Mouse (Mus musculus) heart, embryonic 15.5 days (tissue): Measurements from ENCODE around the gene Myo1e. TPM values are rescaled to one million over a fixed set of nuclear protein-coding genes. Genes with fewer than 3 reads are reported as not detected.

Source experiments
- ATAC-seq: fragments of 200-750 bp; cut with Nextera tagmentation; replicated peaks from 2 replicates; pipeline ENCODE4 v1.8.0; 2017; ENCODE audit warnings: low read depth, moderate TSS enrichment; ENCODE audit not compliant: insufficient number of reproducible peaks, insufficient read depth, low FRiP score
- H3K27ac ChIP-seq: fragments of 300-500 bp; sonication (generic); 2 replicates; pipeline ENCODE4 v1.5.1; 2015; ENCODE audit warnings: mild to moderate bottlenecking, inconsistent platforms
- H3K27me3 ChIP-seq: fragments of 300-500 bp; sonication (generic); 2 replicates; pipeline ENCODE4 v1.6.1; 2015; ENCODE audit warnings: inconsistent platforms
- H3K36me3 ChIP-seq: fragments of 300-500 bp; sonication (generic); 2 replicates; pipeline ENCODE4 v1.6.1; 2015; ENCODE audit warnings: mild to moderate bottlenecking, inconsistent platforms
- H3K4me1 ChIP-seq: fragments of 300-500 bp; sonication (generic); replicated peaks from 2 replicates; pipeline ENCODE4 v1.6.1; 2015; ENCODE audit warnings: inconsistent platforms
- H3K4me2 ChIP-seq: fragments of 300-500 bp; sonication (generic); 2 replicates; pipeline ENCODE4 v1.6.1; 2015; ENCODE audit warnings: inconsistent platforms, mild to moderate bottlenecking, moderate library complexity
- H3K4me3 ChIP-seq: fragments of 300-500 bp; sonication (generic); 2 replicates; pipeline ENCODE4 v1.5.1; 2015; ENCODE audit warnings: mild to moderate bottlenecking, inconsistent platforms
- H3K9ac ChIP-seq: fragments of 300-500 bp; sonication (generic); 2 replicates; pipeline ENCODE4 v1.6.1; 2015; ENCODE audit warnings: mild to moderate bottlenecking, inconsistent platforms
- H3K9me3 ChIP-seq: fragments of 300-500 bp; sonication (generic); replicated peaks from 2 replicates; pipeline ENCODE4 v1.6.1; 2016; ENCODE audit warnings: inconsistent platforms
- WGBS: fragments of 180-500 bp; shearing (Covaris S2); methylation state at CpG from one replicate; pipeline ENCODE4 v1.1.7; 2015; ENCODE audit warnings: mixed read lengths; 5-methylcytosine and 5-hydroxymethylcytosine counted together
- polyA plus RNA-seq: library from polyadenylated mRNA; unstranded; fragments of >200 nt; fragmentation: Nextera tagmentation; extraction: Ambion mirVana; gene quantifications from 2 replicates; pipeline ENCODE4 v1.2.1, GENCODE M21; 2015

Gene Myo1e
- polyA plus RNA-seq, 1 experiment from 2014 or later: 11.8 TPM

DNA sequence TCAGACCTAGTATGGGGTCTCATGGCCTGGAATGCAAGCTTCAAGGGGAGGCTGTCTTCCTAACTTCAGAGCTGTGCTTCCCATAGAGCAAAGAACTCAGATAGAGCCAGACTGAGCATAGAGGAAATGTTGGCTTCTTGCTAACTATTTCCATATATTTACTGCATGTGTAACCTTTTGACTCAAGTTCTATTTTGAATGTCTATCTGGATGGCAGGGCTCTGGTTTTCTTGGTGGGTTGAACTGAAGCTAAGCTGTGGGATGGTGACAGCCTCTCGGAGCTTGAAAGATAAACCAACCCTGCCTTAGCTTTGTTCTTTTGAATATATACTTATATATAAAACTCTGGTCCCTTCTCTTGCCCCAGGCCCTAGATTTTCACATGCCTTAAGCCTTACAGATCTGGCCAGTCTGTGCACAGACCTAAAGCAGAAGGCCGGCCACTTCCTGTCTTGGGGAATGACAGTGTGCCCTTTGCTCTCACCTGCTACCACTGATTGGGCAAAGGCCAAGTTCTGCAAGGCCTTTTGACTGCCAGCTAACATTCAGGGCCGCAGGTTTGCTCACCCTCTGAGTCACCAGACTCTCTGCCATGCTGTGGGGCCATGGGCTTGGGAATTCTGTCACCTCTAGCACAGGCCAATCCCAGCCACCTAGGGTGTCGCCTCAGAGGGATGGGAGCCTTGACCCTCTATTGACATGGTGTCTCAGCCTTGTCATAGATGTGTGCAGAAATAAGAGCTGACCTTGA, 35.1 kb downstream of the Myo1e start:
- peak; percentile 27; the same call in 1 of the 2 replicates for ATAC-seq
- WGBS: 66% methylated on average over 4 of the region's 4 CpGs
- no peaks in the 10 kb centered on the region for H3K36me3 ChIP-seq
- H3K4me3 ChIP-seq: no peak overlapping the region
- no peaks in the 10 kb centered on the region for H3K27me3 ChIP-seq
- no peak overlapping the region for H3K9ac ChIP-seq
- H3K4me2 ChIP-seq: no peak overlapping the region
- peaks cover 28% of the 10 kb centered on the region for H3K4me1 ChIP-seq
- peak overlapping the region; percentile 62 for H3K27ac ChIP-seq
- H3K9me3 ChIP-seq: no peaks in the 10 kb centered on the region

DNA sequence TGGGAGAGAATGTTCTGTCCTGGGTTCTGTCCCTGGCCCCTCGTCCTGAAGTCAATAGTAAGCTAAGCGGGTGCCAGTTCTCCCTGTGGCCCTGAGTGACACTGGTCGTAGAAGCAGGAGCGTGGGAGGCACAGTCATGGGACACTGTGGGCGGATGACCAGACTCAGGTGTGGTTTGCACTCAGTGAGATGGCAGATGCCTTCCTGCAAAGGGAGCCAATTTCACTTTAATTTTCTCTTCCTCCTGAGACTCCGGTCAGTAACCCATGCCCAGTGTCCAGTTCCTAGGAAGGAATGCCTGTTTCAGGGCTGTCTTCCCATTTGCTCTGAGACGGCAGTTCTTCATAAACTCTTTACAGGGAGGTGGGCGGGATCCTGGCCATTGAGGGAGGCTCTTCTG, 36.1 kb downstream of the Myo1e start:
- WGBS: 71% methylated on average over 8 of the region's 8 CpGs
- Histone ChIP-seq H3K9me3 (no peaks in the 10 kb centered on the region), H3K27ac (no peak overlapping the region), H3K27me3 (no peaks in the 10 kb centered on the region), H3K4me3 (no peak overlapping the region), H3K9ac (no peak overlapping the region), H3K4me1 (peaks cover 23% of the 10 kb centered on the region), H3K4me2 (no peak overlapping the region), H3K36me3 (no peaks in the 10 kb centered on the region)
- ATAC-seq: no peak

DNA sequence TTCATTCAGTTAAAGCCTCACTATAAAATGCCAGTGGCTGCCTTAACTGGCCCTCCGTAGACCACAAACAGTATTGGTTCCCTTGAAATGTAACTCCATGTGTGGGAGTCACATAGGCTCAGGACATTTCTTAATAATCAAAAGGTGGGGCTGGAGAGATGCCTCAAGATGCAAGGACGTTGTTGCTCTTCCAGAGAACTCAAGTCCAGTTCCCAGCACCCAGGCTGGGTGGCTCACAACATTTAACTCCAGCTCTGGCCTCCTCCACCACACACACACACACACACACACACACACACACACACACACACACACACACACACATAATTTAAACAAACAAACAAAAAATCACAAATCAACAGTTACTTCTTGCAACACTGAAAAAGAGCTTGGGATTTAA, 36.6 kb downstream of the Myo1e start:
- WGBS: 75% methylated on average over 2 of the region's 2 CpGs
- Histone ChIP-seq H3K4me3 (no peak overlapping the region), H3K27me3 (no peaks in the 10 kb centered on the region), H3K27ac (no peak overlapping the region), H3K9me3 (no peaks in the 10 kb centered on the region), H3K4me2 (no peak overlapping the region), H3K9ac (no peak overlapping the region), H3K36me3 (no peaks in the 10 kb centered on the region), H3K4me1 (peaks cover 23% of the 10 kb centered on the region)
- no peak for ATAC-seq

DNA sequence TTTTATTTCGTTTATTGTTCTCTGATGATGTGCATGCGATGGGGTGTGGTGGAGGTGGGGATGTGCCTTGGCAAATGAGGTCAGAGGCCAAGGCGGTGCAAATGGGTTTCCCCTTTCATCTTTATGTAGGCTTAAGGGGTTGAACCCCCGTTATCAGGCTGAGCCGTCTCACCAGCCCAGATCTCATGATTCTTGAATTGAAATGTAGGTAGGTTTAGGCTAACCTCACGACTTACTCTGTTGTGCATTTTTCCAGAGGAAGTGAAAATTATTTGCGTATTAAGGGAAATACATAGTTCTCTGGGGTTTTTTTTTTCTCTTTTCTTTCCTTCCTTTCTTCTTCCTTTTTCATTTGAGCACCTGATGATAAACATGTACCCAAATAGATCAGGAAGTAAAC, 37.0 kb downstream of the Myo1e start:
- Histone ChIP-seq H3K27ac (no peak overlapping the region), H3K27me3 (no peaks in the 10 kb centered on the region), H3K9me3 (no peaks in the 10 kb centered on the region), H3K4me3 (no peak overlapping the region), H3K36me3 (no peaks in the 10 kb centered on the region), H3K4me2 (no peak overlapping the region), H3K9ac (no peak overlapping the region), H3K4me1 (peaks cover 25% of the 10 kb centered on the region)
- 79% methylated on average over 7 of the region's 7 CpGs for WGBS
- ATAC-seq: no peak

DNA sequence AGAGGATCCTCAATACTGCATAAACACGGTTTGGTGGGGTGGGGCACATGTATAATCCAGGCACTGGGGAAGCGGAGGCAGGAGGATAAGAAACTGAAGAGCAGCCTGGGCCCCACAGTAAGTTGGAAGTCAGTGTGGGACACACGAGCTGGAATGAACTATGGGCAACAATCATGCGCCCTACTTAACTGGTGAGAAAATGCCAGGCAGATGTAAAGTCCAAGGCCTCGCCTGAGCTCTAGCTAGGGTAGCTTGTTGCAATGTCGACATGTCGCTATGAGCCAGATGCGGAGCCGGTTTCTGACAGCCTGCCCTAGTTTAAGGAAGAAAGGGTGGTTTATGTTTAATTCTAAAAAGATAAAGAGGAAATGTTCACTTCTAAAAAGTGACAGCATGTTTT, 37.9 kb downstream of the Myo1e start:
- 87% methylated on average over 9 of the region's 9 CpGs for WGBS

DNA sequence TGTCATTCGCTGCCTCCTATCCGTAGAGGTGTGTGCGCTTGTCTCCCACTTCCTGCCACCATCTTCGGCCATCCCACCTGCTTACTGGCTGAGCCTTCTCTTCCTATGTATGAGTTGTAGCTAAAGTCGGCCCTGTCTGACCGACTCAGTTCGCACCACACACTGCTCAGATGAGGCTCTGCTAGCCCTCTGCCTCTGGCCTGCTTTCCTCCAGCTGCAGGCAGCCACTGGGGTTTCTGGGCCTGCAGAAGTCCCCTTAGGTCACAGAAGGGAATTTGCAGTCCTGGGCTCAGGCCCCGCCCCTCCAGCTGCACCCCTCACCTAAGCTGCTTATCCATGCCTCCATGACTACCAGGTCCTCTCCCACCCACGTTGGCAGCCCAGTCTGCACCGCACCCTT, 39.3 kb downstream of the Myo1e start:
- Histone ChIP-seq H3K27me3 (no peaks in the 10 kb centered on the region), H3K9ac (no peak overlapping the region), H3K4me1 (peaks cover 26% of the 10 kb centered on the region), H3K4me2 (no peak overlapping the region), H3K9me3 (no peaks in the 10 kb centered on the region), H3K36me3 (no peaks in the 10 kb centered on the region), H3K4me3 (no peak overlapping the region), H3K27ac (no peak overlapping the region)
- no peak for ATAC-seq
- 73% methylated on average over 10 of the region's 10 CpGs for WGBS

More for the DNA sequence above, 37.9 kb downstream of the Myo1e start:
- ATAC-seq: no peak
- no peaks in the 10 kb centered on the region for H3K36me3 ChIP-seq
- H3K4me1 ChIP-seq: peaks cover 27% of the 10 kb centered on the region
- no peak overlapping the region for H3K4me2 ChIP-seq
- H3K9ac ChIP-seq: no peak overlapping the region
- no peaks in the 10 kb centered on the region for H3K9me3 ChIP-seq
- no peak overlapping the region for H3K27ac ChIP-seq
- no peak overlapping the region for H3K4me3 ChIP-seq
- H3K27me3 ChIP-seq: no peaks in the 10 kb centered on the region

DNA sequence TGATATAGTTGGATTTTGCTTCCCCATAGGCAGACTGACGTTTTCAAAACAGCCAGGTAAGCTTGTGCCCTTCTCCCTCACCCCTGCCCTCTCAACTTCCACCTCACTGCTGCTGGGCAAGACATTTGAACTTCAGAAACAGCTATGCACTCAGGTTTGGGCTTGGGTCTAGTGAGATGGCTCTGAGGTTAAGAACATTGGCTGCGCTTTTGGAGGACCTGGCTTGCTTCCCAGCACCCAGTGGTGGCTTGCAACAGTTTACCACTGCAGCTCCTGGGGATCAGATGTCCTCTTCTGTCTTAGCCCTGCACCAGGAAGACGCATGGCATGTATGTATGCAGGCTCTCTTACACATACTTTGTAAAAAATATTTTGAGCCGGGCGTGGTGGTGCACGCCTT, 40.9 kb downstream of the Myo1e start:
- no peak overlapping the region for H3K4me3 ChIP-seq
- 89% methylated on average over 6 of the region's 6 CpGs for WGBS
- H3K4me2 ChIP-seq: no peak overlapping the region
- no peaks in the 10 kb centered on the region for H3K27me3 ChIP-seq
- no peak for ATAC-seq
- no peak overlapping the region for H3K9ac ChIP-seq
- H3K36me3 ChIP-seq: no peaks in the 10 kb centered on the region
- H3K27ac ChIP-seq: no peak overlapping the region
- peaks cover 15% of the 10 kb centered on the region for H3K4me1 ChIP-seq
- no peaks in the 10 kb centered on the region for H3K9me3 ChIP-seq

DNA sequence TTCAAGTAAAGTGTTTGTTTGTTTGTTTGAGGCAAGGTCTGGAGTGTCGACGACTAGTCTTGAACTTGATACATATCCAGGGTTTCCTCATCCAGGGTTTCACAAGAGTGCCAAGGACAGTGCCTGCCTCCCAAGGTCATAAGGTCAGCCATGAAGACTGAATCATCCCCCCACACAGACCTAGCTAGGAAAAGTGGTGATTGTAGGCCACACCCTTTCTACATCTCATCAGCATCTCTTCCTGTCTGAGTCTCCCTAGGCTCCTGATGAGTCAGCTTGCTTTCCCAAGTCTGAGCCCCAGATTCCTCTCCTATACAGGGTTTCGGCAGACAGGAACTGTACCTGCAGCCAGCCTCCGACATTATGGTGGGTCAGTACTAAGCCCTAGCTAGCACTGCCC, 41.7 kb downstream of the Myo1e start:
- H3K4me1 ChIP-seq: peaks cover 16% of the 10 kb centered on the region
- H3K36me3 ChIP-seq: no peaks in the 10 kb centered on the region
- no peak for ATAC-seq
- no peak overlapping the region for H3K4me3 ChIP-seq
- no peaks in the 10 kb centered on the region for H3K9me3 ChIP-seq
- no peak overlapping the region for H3K27ac ChIP-seq
- no peak overlapping the region for H3K4me2 ChIP-seq
- 76% methylated on average over 4 of the region's 4 CpGs for WGBS
- no peaks in the 10 kb centered on the region for H3K27me3 ChIP-seq
- no peak overlapping the region for H3K9ac ChIP-seq

DNA sequence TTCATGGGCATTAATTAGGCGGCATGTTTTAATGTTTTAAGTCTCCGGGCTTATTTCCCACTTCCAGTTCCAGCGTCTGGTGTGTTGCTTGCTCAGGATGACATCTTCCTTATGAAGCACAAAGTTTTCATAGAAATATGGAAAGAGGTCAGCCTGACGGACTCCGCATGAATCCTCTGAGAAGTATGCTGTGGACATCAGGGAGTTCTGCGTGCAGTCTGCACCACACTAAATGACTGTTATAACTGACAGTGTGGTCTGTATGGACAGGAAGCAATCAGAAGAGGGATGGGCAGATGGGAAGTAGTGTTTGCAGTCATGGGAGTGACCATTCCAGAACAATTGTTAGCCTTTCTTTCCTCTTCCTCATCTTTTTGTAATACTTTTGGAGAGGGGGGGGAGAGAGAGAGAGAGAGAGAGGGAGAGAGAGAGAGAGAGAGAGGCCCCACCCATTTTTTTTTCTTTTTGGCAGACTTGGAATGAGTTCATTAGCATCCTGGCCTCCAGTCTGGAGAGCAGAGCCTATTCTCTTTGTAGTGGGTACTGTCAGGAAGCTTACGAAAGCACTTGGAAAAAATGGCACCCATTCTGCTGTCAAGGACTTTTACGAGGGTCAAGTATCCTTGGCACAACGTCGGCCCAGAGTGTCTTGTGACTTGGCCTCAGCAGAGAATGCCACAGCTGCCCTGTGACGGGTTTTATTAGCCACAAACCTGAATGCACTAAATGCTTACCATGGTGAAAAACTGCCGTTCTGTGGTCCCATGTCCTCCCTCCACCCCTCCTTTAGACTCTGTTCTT, 42.9 kb downstream of the Myo1e start:
- Histone ChIP-seq H3K4me3 (no peak overlapping the region), H3K27me3 (no peaks in the 10 kb centered on the region), H3K27ac (peak overlapping the region; percentile 47; the same call in 1 of the 2 replicates), H3K9ac (no peak overlapping the region), H3K9me3 (no peaks in the 10 kb centered on the region), H3K36me3 (no peaks in the 10 kb centered on the region), H3K4me2 (no peak overlapping the region), H3K4me1 (peaks cover 16% of the 10 kb centered on the region)
- ATAC-seq: no peak
- WGBS: 54% methylated on average over 12 of the region's 12 CpGs

DNA sequence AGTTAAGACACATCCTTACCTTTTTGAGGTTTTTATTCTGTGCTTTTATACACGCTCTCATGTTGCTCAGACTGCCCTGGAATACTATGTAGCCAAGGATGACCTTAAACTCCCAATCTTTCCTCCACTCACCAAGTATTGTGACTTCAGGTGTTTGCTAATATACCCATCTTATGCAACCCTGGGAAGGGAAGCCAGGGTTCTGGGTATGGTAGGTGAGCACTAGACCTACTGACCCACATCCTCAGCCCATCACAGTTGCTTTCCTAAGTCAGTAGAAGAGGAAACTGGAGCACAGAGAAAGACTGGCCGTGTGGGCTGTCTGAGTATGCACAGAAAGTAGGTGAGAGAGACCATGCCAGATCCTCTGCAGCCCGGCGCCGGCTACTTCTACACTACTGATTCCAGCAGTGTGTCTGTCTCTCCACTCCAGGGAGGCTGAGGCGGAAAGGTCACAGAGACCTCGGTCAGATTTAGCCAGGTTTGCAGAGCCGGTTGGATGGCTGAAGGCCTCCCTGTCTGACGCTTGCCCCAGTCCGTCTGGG, 44.4 kb downstream of the Myo1e start:
- Histone ChIP-seq H3K27me3 (no peaks in the 10 kb centered on the region), H3K27ac (no peak overlapping the region), H3K36me3 (no peaks in the 10 kb centered on the region), H3K9ac (no peak overlapping the region), H3K4me2 (no peak overlapping the region), H3K4me3 (no peak overlapping the region), H3K9me3 (no peaks in the 10 kb centered on the region), H3K4me1 (peaks cover 16% of the 10 kb centered on the region)
- WGBS: 86% methylated on average over 10 of the region's 10 CpGs
- ATAC-seq: no peak

DNA sequence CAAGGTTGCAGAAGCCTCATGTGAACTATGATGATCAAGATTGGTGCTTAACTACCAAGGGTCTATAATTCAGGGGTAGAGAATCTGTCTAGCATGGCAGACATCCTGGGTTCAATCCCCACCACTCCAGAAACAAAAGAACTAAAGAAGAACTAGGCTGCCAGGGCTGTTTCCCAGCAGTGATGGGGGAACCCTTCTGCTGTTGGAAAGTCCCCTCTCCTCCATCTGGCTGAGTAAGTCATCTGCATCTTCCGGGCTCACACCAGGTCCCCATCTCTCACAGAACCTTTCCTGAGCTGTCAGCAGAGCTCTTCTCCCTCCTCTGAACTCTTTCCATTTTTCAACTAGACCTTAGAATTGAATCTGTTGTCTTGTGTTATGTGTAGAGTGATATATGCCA, 45.9 kb downstream of the Myo1e start:
- H3K27me3 ChIP-seq: no peaks in the 10 kb centered on the region
- no peak overlapping the region for H3K9ac ChIP-seq
- no peak for ATAC-seq
- H3K36me3 ChIP-seq: no peaks in the 10 kb centered on the region
- H3K4me1 ChIP-seq: peaks cover 26% of the 10 kb centered on the region
- WGBS: 28% methylated on average over 1 of the region's 1 CpGs
- H3K9me3 ChIP-seq: no peaks in the 10 kb centered on the region
- no peak overlapping the region for H3K4me3 ChIP-seq
- no peak overlapping the region for H3K27ac ChIP-seq
- H3K4me2 ChIP-seq: no peak overlapping the region
